Mouse (Mus musculus) hindbrain, embryonic 11.5 days (tissue): ENCODE results near the gene Lhfp. TPM values are rescaled to one million over a fixed set of nuclear protein-coding genes. Genes with fewer than 3 reads are reported as not detected.

ENCODE experiments used
- ATAC-seq: fragments of 200-750 bp; cut with Nextera tagmentation; 2 replicates; pipeline ENCODE4 v1.8.0; 2017; ENCODE audit warnings: mild to moderate bottlenecking, moderate TSS enrichment, moderate library complexity; ENCODE audit not compliant: low FRiP score
- DNase-seq: peaks from one replicate; pipeline ENCODE4 v3.0.0-alpha.2; 2015; ENCODE audit warnings: low spot score
- H3K27ac ChIP-seq: fragments of 300-500 bp; sonication (generic); 2 replicates; pipeline ENCODE4 v1.5.1; 2014; ENCODE audit warnings: mild to moderate bottlenecking, low read depth, low read length
- H3K27me3 ChIP-seq: fragments of 300-500 bp; sonication (generic); 2 replicates; pipeline ENCODE4 v1.6.1; 2014; ENCODE audit warnings: mild to moderate bottlenecking, low read length, moderate library complexity, mixed read lengths; ENCODE audit not compliant: control insufficient read depth, insufficient read depth
- H3K36me3 ChIP-seq: fragments of 300-500 bp; sonication (generic); 2 replicates; pipeline ENCODE4 v1.6.1; 2014; ENCODE audit warnings: mild to moderate bottlenecking, low read length, moderate library complexity, mixed read lengths; ENCODE audit not compliant: control insufficient read depth, insufficient read depth
- H3K4me1 ChIP-seq: fragments of 300-500 bp; sonication (generic); replicated peaks from 2 replicates; pipeline ENCODE4 v1.6.1; 2014; ENCODE audit warnings: low read length, mixed read lengths; ENCODE audit not compliant: control insufficient read depth, insufficient read depth
- H3K4me2 ChIP-seq: fragments of 300-500 bp; sonication (generic); replicated peaks from 2 replicates; pipeline ENCODE4 v1.6.1; 2014; ENCODE audit warnings: mild to moderate bottlenecking, low read depth, low read length
- H3K4me3 ChIP-seq: fragments of 300-500 bp; sonication (generic); 2 replicates; pipeline ENCODE4 v1.5.1; 2014; ENCODE audit warnings: low read depth, low read length
- H3K9ac ChIP-seq: fragments of 300-500 bp; sonication (generic); 2 replicates; pipeline ENCODE4 v1.6.1; 2014; ENCODE audit warnings: low read depth, low read length
- H3K9me3 ChIP-seq: fragments of 300-500 bp; sonication (generic); 2 replicates; pipeline ENCODE4 v1.6.1; 2016; ENCODE audit warnings: low read length; ENCODE audit not compliant: control insufficient read depth
- WGBS: fragments of 180-500 bp; shearing (Covaris S2); extraction: QIAGEN DNeasy Blood & Tissue Kit; methylation state at CpG from one replicate; pipeline ENCODE4 v1.1.7; 2014; 5-methylcytosine and 5-hydroxymethylcytosine counted together
- polyA plus RNA-seq: library from polyadenylated mRNA; unstranded; fragments of >200 nt; fragmentation: Nextera tagmentation; extraction: Ambion mirVana; gene quantifications from 2 replicates; pipeline ENCODE4 v1.2.1, GENCODE M21; 2014

Gene Lhfp
- polyA plus RNA-seq, 1 experiment from 2014 or later: 45.2 TPM

GRCm38 (mm10) chr3:53292474-53292873, 251.1 kb downstream of the Lhfp start:
- Histone ChIP-seq H3K36me3 (no peaks in the 10 kb centered on the region), H3K27ac (no peak overlapping the region), H3K9me3 (no peaks in the 10 kb centered on the region), H3K27me3 (no peaks in the 10 kb centered on the region), H3K4me2 (no peak overlapping the region), H3K4me3 (no peak overlapping the region), H3K4me1 (0 out of 2 replicates have a peak, but pooled peaks cover 3% of the 10 kb centered on the region), H3K9ac (no peak overlapping the region)
- 81% methylated on average over 3 of the region's 3 CpGs for WGBS
- ATAC-seq (no peak), DNase-seq (no peak)

DNA sequence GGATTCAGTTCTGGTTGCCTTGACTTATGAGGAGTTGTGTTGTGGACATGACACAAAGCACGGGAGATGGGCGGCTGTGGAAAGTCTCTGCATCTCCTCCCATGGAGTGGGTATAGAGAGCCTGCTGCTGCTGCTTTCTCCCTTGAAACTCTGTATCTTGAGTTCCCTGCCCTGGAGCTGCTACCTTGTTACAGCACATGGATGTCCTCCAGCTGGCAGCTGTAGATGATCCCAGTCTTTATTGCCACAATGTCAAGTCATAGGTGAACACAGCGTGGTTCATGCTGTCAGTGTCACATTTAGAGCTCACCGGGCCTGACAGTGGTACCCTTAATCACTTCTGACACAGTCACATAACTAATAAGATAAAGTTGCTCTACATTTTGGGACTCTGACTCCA, 251.7 kb downstream of the Lhfp start:
- Histone ChIP-seq H3K9me3 (no peaks in the 10 kb centered on the region), H3K4me3 (no peak overlapping the region), H3K27me3 (no peaks in the 10 kb centered on the region), H3K4me2 (no peak overlapping the region), H3K4me1 (0 out of 2 replicates have a peak, but pooled peaks cover 3% of the 10 kb centered on the region), H3K27ac (no peak overlapping the region), H3K36me3 (no peaks in the 10 kb centered on the region), H3K9ac (no peak overlapping the region)
- no peak for DNase-seq
- 87% methylated on average over 4 of the region's 4 CpGs for WGBS
- ATAC-seq: no peak

- H3K9me3 ChIP-seq: no peaks in the 10 kb centered on the region
- no peak overlapping the region for H3K9ac ChIP-seq
- ATAC-seq (no peak), DNase-seq (no peak)
- WGBS: 83% methylated on average over 4 of the region's 4 CpGs
- H3K4me2 ChIP-seq: no peak overlapping the region
- no peaks in the 10 kb centered on the region for H3K36me3 ChIP-seq
- no peak overlapping the region for H3K4me3 ChIP-seq
- H3K4me1 ChIP-seq: 0 out of 2 replicates have a peak, but pooled peaks cover 3% of the 10 kb centered on the region
- no peak overlapping the region for H3K27ac ChIP-seq
- H3K27me3 ChIP-seq: no peaks in the 10 kb centered on the region
Measured at GRCm38 (mm10) chr3:53293901-53294433, 252.6 kb downstream of the Lhfp start.

DNA sequence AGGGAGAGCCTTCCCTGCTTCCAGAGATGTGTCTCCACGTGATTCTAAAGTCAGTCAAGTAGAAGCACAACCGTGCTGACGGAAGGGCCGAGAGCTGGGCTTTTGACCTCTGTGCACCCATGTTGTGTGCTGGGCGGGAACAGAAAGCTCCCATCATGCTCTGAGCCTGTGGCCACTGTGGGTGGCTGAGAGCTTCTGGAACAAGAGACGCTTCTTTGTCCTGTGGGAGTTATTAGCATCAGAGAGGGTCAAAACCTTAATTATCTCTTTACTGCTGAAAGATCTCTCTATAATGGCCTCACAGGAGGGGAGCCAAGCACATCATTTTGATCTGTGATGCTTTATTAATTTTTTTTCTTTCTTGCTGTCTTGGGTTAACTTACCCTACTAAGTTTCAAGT, 253.5 kb downstream of the Lhfp start:
- Histone ChIP-seq H3K4me1 (0 out of 2 replicates have a peak, but pooled peaks cover 3% of the 10 kb centered on the region), H3K9me3 (no peaks in the 10 kb centered on the region), H3K36me3 (no peaks in the 10 kb centered on the region), H3K9ac (no peak overlapping the region), H3K4me2 (no peak overlapping the region), H3K27me3 (no peaks in the 10 kb centered on the region), H3K27ac (no peak overlapping the region), H3K4me3 (no peak overlapping the region)
- no peak for DNase-seq
- WGBS: 35% methylated on average over 6 of the region's 6 CpGs
- no peak for ATAC-seq

DNA sequence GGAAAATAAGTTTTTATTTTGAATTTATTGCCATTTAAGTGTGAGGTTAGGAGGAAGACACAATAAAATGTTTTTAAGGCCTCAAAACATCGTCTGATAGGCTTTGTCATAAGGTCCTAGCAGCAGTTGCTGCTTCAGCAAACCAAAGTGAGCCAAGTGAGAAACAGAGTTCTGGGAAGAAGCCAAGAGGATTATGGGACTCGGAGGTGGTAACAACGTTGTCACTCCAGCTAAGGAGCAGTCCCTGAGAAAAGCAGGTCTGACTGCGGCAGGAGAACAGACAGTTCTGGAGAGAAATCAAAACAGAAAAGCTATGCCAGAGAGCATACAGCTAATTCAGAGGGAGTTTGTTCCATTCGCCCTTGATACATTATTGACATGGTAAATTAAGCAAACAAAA, 260.5 kb downstream of the Lhfp start:
- Histone ChIP-seq H3K9me3 (0 out of 2 replicates have a peak, but pooled peaks cover 3% of the 10 kb centered on the region), H3K27ac (no peak overlapping the region), H3K4me3 (no peak overlapping the region), H3K9ac (no peak overlapping the region), H3K4me2 (no peak overlapping the region), H3K27me3 (no peaks in the 10 kb centered on the region), H3K36me3 (no peaks in the 10 kb centered on the region), H3K4me1 (no peaks in the 10 kb centered on the region)
- DNase-seq: no peak
- no peak for ATAC-seq
- WGBS: 80% methylated on average over 5 of the region's 5 CpGs

- DNase-seq (no peak), ATAC-seq (no peak)
- H3K9ac ChIP-seq: no peak overlapping the region
- H3K36me3 ChIP-seq: no peaks in the 10 kb centered on the region
- 0 out of 2 replicates have a peak, but pooled peaks cover 3% of the 10 kb centered on the region for H3K9me3 ChIP-seq
- H3K4me1 ChIP-seq: no peaks in the 10 kb centered on the region
- H3K27ac ChIP-seq: no peak overlapping the region
- no peaks in the 10 kb centered on the region for H3K27me3 ChIP-seq
- H3K4me2 ChIP-seq: no peak overlapping the region
- 78% methylated on average over 4 of the region's 4 CpGs for WGBS
- H3K4me3 ChIP-seq: no peak overlapping the region
Measured at GRCm38 (mm10) chr3:53304123-53304900, 263.0 kb downstream of the Lhfp start.

DNA sequence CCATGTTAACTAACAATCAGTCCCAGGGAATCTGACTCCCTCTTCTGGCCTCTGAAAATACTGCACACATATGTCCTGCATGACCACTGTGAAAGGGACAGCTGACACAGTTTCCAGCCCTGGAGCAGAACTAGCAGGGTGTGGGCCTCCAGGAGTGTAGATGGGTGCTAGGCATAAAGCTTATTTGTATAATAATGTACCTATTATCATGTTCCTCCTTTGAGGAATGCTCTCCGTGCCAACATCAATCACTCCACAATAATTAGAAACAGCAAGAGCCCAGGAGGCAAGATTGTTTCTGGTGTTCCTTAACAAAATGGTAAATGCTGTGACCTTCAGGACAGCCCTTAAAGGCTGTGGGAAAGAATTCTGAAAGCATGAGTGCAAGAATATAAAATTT, 264.5 kb downstream of the Lhfp start:
- no peaks in the 10 kb centered on the region for H3K4me1 ChIP-seq
- H3K27me3 ChIP-seq: no peaks in the 10 kb centered on the region
- DNase-seq (no peak), ATAC-seq (no peak)
- 65% methylated on average over 1 of the region's 1 CpGs for WGBS
- H3K4me2 ChIP-seq: no peak overlapping the region
- no peak overlapping the region for H3K4me3 ChIP-seq
- H3K36me3 ChIP-seq: no peaks in the 10 kb centered on the region
- no peak overlapping the region for H3K9ac ChIP-seq
- H3K27ac ChIP-seq: no peak overlapping the region
- 0 out of 2 replicates have a peak, but pooled peaks cover 3% of the 10 kb centered on the region for H3K9me3 ChIP-seq

DNA sequence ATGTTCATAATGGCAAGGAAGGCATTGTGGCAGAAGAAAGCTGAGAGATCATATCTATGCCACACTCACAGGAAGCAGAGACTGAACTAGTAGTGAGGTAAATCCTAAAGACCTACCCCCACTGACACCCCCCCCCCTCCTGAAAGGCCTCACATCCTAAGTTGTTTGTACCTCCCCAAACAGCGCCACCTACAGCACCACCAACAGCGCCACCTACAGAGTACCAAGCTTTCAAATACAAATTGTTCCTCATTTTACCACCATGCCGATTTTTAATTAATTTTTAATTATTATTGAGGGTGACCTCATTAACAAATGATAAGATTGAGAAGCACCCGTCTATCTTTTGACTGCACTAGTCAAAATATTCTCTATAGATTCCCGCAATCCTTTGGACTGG, 267.3 kb downstream of the Lhfp start:
- Histone ChIP-seq H3K9ac (no peak overlapping the region), H3K4me3 (no peak overlapping the region), H3K27ac (no peak overlapping the region), H3K36me3 (no peaks in the 10 kb centered on the region), H3K27me3 (no peaks in the 10 kb centered on the region), H3K4me1 (no peaks in the 10 kb centered on the region), H3K9me3 (0 out of 2 replicates have a peak, but pooled peaks cover 3% of the 10 kb centered on the region), H3K4me2 (no peak overlapping the region)
- ATAC-seq: no peak
- 66% methylated on average over 5 of the region's 5 CpGs for WGBS
- no peak for DNase-seq

DNA sequence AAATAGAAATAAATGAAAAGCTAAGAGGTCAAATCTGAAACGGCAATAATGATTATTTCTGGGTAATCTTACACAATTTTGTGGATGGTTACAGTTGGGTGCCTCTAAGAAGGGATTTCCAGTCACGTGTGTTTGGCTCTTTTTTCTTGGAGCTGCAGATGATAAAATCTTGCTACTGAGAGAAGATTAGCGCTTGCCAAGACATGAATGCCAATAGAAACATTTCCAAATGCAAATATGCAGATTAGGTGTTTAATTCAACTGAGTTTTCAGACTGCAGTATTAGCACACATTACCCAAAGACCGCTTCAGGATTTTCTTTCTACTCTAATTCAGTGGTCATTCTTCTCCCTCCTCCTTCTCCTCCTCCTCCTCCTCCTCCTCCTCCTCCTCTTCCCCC, 268.8 kb downstream of the Lhfp start:
- H3K4me3 ChIP-seq: no peak overlapping the region
- ATAC-seq: no peak
- no peaks in the 10 kb centered on the region for H3K27me3 ChIP-seq
- H3K36me3 ChIP-seq: no peaks in the 10 kb centered on the region
- H3K4me1 ChIP-seq: no peaks in the 10 kb centered on the region
- H3K27ac ChIP-seq: no peak overlapping the region
- no peak for DNase-seq
- WGBS: 72% methylated on average over 4 of the region's 4 CpGs
- no peak overlapping the region for H3K4me2 ChIP-seq
- H3K9ac ChIP-seq: no peak overlapping the region
- H3K9me3 ChIP-seq: 0 out of 2 replicates have a peak, but pooled peaks cover 3% of the 10 kb centered on the region
